ENCODE assay signal across 8 mouse cellular contexts in the genomic region with DNA sequence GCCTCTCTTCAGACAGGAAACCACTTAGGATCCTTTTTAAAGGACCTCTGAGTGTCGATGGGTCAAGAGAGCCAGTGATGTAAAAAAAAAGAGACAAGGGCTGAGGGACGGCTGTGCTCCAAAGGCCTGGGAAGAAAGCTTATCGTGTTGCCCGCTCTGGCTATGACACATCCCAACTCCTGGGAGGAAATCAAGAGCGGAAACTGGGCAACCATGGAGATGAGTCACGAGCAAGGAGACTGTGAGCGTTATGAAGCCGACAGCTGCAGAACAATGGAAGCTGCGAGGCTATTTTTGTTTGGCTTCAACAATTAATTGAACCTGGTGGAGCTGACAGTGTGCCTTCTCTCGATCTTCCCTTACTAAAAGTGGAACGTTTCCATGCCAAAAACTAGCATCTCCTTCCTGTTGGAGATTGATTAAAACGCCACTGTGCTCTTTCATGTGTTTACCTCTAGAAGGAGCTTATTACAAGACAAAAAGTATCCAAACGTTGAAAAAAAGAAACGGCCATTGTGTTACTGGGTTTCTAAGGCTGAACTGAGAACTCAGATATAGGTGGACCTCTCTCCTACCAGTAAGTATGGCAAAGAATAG.
DNase-seq lines count a peak whose midpoint lies in the region; ATAC-seq lines count a peak whose summit lies in the region.

No protein-coding gene starts in this region.

- no peak overlapping the region for H3K4me3 ChIP-seq in kidney, embryonic 14.5 days (ENCODE audit: low read length)
- no peak overlapping the region for H3K4me3 ChIP-seq in lung, embryonic 15.5 days

- no peaks in the 10 kb centered on the region for H3K27me3 ChIP-seq in kidney, embryonic 14.5 days (ENCODE audit: control insufficient read depth, insufficient read depth, low read length)
- no peaks in the 10 kb centered on the region for H3K27me3 ChIP-seq in lung, embryonic 15.5 days

- peak; percentile 31 to 33 for DNase-seq in left cerebral cortex, adult 18-20 months (ENCODE audit: low spot score in 2 of 2)
- no peak for DNase-seq in left cerebral cortex, adult 11 months (ENCODE audit: low spot score)
- DNase-seq in c-Kit-positive CD71-negative TER-119-negative erythroid progenitor cells, embryonic 14.5 days (ENCODE audit: low read depth): peak; percentile 34
- peak; percentile 98 for DNase-seq in heart, adult 11 months
- no peak for DNase-seq in urinary bladder, postnatal 25 days (ENCODE audit: low spot score)

- H3K27ac ChIP-seq in kidney, embryonic 14.5 days (ENCODE audit: low read depth, low read length): no peak overlapping the region
- H3K27ac ChIP-seq in lung, embryonic 15.5 days: no peak overlapping the region

- H3K9me3 ChIP-seq in kidney, embryonic 14.5 days (ENCODE audit: control insufficient read depth, low read length): no peaks in the 10 kb centered on the region
- H3K9me3 ChIP-seq in lung, embryonic 15.5 days: no peaks in the 10 kb centered on the region

- H3K36me3 ChIP-seq in kidney, embryonic 14.5 days (ENCODE audit: control insufficient read depth, insufficient read depth, low read length): no peaks in the 10 kb centered on the region
- H3K36me3 ChIP-seq in lung, embryonic 15.5 days: no peaks in the 10 kb centered on the region

- ATAC-seq in kidney, embryonic 14.5 days (ENCODE audit: low FRiP score, low TSS enrichment): peak; percentile 49; the same call in 1 of the 2 replicates
- peak; percentile 72 for ATAC-seq in lung, embryonic 15.5 days (ENCODE audit: borderline replicate concordance, extremely low read depth, low FRiP score, low TSS enrichment)
- ATAC-seq in monocyte, adult 5-6 weeks (replicated peaks; ENCODE audit: insufficient number of reproducible peaks, low FRiP score, low TSS enrichment, poor library complexity, severe bottlenecking): no peak

- WGBS in kidney, embryonic 14.5 days: 67% methylated on average over 14 of the region's 14 CpGs
- WGBS in lung, embryonic 15.5 days: 50% methylated on average over 14 of the region's 14 CpGs

- H3K4me2 ChIP-seq in kidney, embryonic 14.5 days (replicated peaks; ENCODE audit: low read depth, low read length): no peak overlapping the region
- no peak overlapping the region for H3K4me2 ChIP-seq in lung, embryonic 15.5 days

- H3K9ac ChIP-seq in kidney, embryonic 14.5 days (ENCODE audit: low read depth, low read length): no peak overlapping the region
- no peak overlapping the region for H3K9ac ChIP-seq in lung, embryonic 15.5 days

- H3K4me1 ChIP-seq in kidney, embryonic 14.5 days (ENCODE audit: control insufficient read depth, insufficient read depth, low read length): no peaks in the 10 kb centered on the region
- H3K4me1 ChIP-seq in lung, embryonic 15.5 days: no peaks in the 10 kb centered on the region

Comparison
In these comparisons a context has a peak if more than half of its experiments do, and no peak if none do; other contexts are left out.
1. DNase-seq: peak in left cerebral cortex, adult 18-20 months (2 of 2), c-Kit-positive CD71-negative TER-119-negative erythroid progenitor cells, embryonic 14.5 days (single experiment) and heart, adult 11 months (single experiment); none in left cerebral cortex, adult 11 months (single experiment) and urinary bladder, postnatal 25 days (single experiment).